Mouse (Mus musculus) intestine, embryonic 15.5 days (tissue): Measurements from ENCODE around the gene Cd4. TPM values are rescaled to one million over a fixed set of nuclear protein-coding genes. Genes with fewer than 3 reads are reported as not detected.

Experiments used
- ATAC-seq: fragments of 200-750 bp; cut with Nextera tagmentation; 2 replicates; pipeline ENCODE4 v1.8.0; 2017; ENCODE audit warnings: moderate TSS enrichment, moderate library complexity
- H3K27ac ChIP-seq: fragments of 300-500 bp; sonication (generic); 2 replicates; pipeline ENCODE4 v1.5.1; 2015; ENCODE audit warnings: mild to moderate bottlenecking, inconsistent platforms
- H3K27me3 ChIP-seq: fragments of 300-500 bp; sonication (generic); replicated peaks from 2 replicates; pipeline ENCODE4 v1.6.1; 2015; ENCODE audit warnings: inconsistent platforms
- H3K36me3 ChIP-seq: fragments of 300-500 bp; sonication (generic); 2 replicates; pipeline ENCODE4 v1.6.1; 2015; ENCODE audit warnings: inconsistent platforms
- H3K4me1 ChIP-seq: fragments of 300-500 bp; sonication (generic); replicated peaks from 2 replicates; pipeline ENCODE4 v1.6.1; 2015; ENCODE audit warnings: inconsistent platforms
- H3K4me2 ChIP-seq: fragments of 300-500 bp; sonication (generic); replicated peaks from 2 replicates; pipeline ENCODE4 v1.6.1; 2015; ENCODE audit warnings: mild to moderate bottlenecking, inconsistent platforms
- H3K4me3 ChIP-seq: fragments of 300-500 bp; sonication (generic); replicated peaks from 2 replicates; pipeline ENCODE4 v1.5.1; 2015; ENCODE audit warnings: inconsistent platforms
- H3K9ac ChIP-seq: fragments of 300-500 bp; sonication (generic); 2 replicates; pipeline ENCODE4 v1.6.1; 2015; ENCODE audit warnings: inconsistent platforms
- H3K9me3 ChIP-seq: fragments of 300-500 bp; sonication (generic); 2 replicates; pipeline ENCODE4 v1.6.1; 2016; ENCODE audit warnings: inconsistent platforms
- WGBS: fragments of 180-500 bp; shearing (Covaris S2); methylation state at CpG from one replicate; pipeline ENCODE4 v1.1.7; 2015; 5-methylcytosine and 5-hydroxymethylcytosine counted together
- polyA plus RNA-seq: library from polyadenylated mRNA; unstranded; fragments of >200 nt; fragmentation: Nextera tagmentation; extraction: Ambion mirVana; gene quantifications from 2 replicates; pipeline ENCODE4 v1.2.1, GENCODE M21; 2015

Cd4 gene
- polyA plus RNA-seq: 0.40 and 0.48 TPM in 2 replicates

DNA sequence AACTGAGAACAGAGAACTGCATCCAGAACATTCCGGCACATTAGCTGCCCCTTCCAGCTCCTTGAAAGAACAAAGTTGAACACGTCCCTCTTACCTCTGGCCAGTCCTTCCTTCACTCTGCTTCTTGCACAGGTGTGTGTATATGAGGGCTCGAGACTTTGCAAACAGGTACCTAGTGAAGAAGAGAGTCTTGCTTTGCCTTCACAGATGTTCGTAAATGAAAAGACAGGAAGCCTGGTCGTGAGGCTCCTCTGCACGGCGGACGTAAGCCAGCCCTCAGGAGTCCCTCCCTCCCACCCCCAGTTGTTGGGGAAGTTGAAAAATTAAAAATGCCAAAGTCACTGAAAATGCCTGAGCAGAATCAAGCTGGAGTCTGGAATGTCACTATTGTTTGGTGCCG, at the start of gene Cd4:
Cd4 (minus strand) TSS at position 236 of the 400 bp plus-strand sequence.
- Histone ChIP-seq H3K36me3 (no peaks in the 10 kb centered on the region), H3K9ac (no peak within 1 kb of the TSS), H3K4me3 (no peak within 1 kb of the TSS), H3K27ac (no peak within 1 kb of the TSS), H3K4me1 (no peaks in the 10 kb centered on the region), H3K9me3 (no peaks in the 10 kb centered on the region), H3K4me2 (no peak within 1 kb of the TSS), H3K27me3 (no peaks in the 10 kb centered on the region)
- 71% methylated on average over 9 of the region's 9 CpGs for WGBS
- no peak for ATAC-seq

DNA sequence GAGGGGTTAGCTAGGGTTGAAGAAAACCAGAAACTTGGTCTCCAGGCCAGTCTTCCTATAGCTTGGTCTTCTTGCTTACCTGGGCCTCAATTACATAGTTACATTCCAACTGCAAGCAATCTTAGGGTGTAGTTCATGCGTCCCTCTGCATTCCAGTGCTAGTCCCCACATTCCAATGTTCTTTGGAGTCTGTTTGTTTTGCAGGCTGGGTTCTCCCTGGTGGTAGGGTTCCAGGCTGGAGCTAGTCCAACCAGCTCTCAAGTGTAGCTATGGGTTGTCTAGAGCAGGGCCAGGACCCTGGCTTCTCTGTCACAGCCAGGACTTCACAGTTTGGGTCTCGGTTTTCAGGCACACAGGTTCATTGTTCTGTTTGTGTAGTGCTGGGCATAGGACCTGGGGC, 49.5 kb upstream of the Cd4 start:
- no peak overlapping the region for H3K9ac ChIP-seq
- no peaks in the 10 kb centered on the region for H3K9me3 ChIP-seq
- ATAC-seq: no peak
- H3K4me2 ChIP-seq: no peak overlapping the region
- WGBS: 76% methylated on average over 2 of the region's 2 CpGs
- peaks cover 28% of the 10 kb centered on the region for H3K36me3 ChIP-seq
- no peaks in the 10 kb centered on the region for H3K27me3 ChIP-seq
- H3K4me3 ChIP-seq: no peak overlapping the region
- no peak overlapping the region for H3K27ac ChIP-seq
- H3K4me1 ChIP-seq: peaks cover 11% of the 10 kb centered on the region

DNA sequence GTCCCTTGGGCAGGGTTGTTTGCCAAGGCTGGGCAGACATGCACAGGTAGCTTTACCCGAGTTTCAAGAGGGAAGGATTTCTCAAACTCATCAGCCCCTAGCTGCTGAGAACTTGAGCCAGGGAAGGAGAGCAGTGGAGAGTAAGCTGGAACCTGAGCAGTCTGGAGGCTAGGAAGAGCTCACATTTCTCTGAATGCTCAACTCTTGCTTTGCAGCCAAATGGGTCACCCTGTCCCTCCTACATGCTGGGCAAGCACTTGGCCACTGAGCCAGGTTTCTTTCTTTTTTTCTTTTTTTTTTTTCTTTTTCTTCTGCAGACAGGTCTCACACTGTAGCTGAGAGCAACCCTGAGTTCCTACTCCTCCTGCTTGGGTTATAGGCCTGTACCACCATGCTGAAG, 48.7 kb upstream of the Cd4 start:
- Histone ChIP-seq H3K4me2 (no peak overlapping the region), H3K27me3 (no peaks in the 10 kb centered on the region), H3K4me1 (peaks cover 15% of the 10 kb centered on the region), H3K9ac (no peak overlapping the region), H3K36me3 (peaks cover 28% of the 10 kb centered on the region), H3K27ac (no peak overlapping the region), H3K9me3 (no peaks in the 10 kb centered on the region), H3K4me3 (no peak overlapping the region)
- WGBS: 86% methylated on average over 1 of the region's 1 CpGs
- ATAC-seq: no peak

DNA sequence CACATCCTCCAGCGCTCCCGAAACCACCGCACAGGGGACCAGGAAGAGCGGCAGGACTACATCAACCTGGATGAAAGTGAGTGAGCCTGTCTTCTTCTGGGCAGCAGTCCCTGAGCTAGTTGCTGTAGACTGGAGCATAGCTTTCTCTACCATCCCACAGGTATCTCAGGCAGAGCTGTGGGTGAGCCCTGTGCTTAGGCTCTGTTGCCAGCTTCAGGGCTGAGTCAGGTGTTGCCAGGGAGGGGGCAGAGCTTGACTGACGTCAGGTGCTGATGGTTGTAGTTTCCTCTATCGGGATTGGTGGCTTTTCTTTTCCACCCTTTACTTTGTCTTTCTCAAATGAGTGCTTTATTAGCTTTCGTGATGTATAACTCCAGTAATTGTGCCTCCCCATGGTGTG, 46.6 kb upstream of the Cd4 start:
- Histone ChIP-seq H3K4me2 (no peak overlapping the region), H3K9ac (no peak overlapping the region), H3K27me3 (no peaks in the 10 kb centered on the region), H3K4me3 (no peak overlapping the region), H3K27ac (no peak overlapping the region), H3K9me3 (no peaks in the 10 kb centered on the region), H3K36me3 (peaks cover 28% of the 10 kb centered on the region), H3K4me1 (peaks cover 21% of the 10 kb centered on the region)
- no peak for ATAC-seq
- WGBS: 89% methylated on average over 7 of the region's 7 CpGs

DNA sequence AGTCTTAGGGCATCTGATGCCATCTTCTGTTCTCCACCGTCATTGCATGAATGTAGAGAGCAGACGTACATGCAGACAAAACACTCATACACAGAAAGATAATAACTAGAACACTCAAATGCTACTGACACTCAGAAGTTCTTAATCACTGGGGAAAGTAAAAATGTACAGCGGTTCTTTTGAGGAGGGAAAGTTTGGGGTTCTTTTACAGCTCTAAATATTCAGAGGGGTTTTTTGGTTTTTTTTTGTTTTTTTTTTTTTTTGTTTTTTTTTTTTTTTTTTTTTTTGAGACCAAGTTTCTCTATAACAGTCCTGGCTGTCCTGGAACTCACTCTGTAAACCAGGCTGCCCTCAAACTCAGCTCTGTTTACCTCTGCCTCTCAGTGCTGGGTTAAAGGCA, 45.1 kb upstream of the Cd4 start:
- no peaks in the 10 kb centered on the region for H3K9me3 ChIP-seq
- no peaks in the 10 kb centered on the region for H3K27me3 ChIP-seq
- no peak overlapping the region for H3K27ac ChIP-seq
- 87% methylated on average over 3 of the region's 3 CpGs for WGBS
- peaks cover 24% of the 10 kb centered on the region for H3K36me3 ChIP-seq
- peak overlapping the region; percentile 78; the same call in 1 of the 2 replicates for H3K4me2 ChIP-seq
- no peak overlapping the region; the same call in 1 of the 2 replicates for H3K4me3 ChIP-seq
- H3K4me1 ChIP-seq: peaks cover 21% of the 10 kb centered on the region
- no peak for ATAC-seq
- H3K9ac ChIP-seq: no peak overlapping the region

GRCm38 (mm10) chr6:124932314-124932695, 44.3 kb upstream of the Cd4 start:
- Histone ChIP-seq H3K9me3 (no peaks in the 10 kb centered on the region), H3K4me1 (peaks cover 21% of the 10 kb centered on the region), H3K4me3 (peak overlapping the region; percentile 68), H3K27me3 (no peaks in the 10 kb centered on the region), H3K27ac (peak overlapping the region; percentile 95), H3K36me3 (peaks cover 21% of the 10 kb centered on the region), H3K9ac (peak overlapping the region; percentile 80), H3K4me2 (peak overlapping the region; percentile 78)
- no peak for ATAC-seq
- 41% methylated on average over 12 of the region's 12 CpGs for WGBS

DNA sequence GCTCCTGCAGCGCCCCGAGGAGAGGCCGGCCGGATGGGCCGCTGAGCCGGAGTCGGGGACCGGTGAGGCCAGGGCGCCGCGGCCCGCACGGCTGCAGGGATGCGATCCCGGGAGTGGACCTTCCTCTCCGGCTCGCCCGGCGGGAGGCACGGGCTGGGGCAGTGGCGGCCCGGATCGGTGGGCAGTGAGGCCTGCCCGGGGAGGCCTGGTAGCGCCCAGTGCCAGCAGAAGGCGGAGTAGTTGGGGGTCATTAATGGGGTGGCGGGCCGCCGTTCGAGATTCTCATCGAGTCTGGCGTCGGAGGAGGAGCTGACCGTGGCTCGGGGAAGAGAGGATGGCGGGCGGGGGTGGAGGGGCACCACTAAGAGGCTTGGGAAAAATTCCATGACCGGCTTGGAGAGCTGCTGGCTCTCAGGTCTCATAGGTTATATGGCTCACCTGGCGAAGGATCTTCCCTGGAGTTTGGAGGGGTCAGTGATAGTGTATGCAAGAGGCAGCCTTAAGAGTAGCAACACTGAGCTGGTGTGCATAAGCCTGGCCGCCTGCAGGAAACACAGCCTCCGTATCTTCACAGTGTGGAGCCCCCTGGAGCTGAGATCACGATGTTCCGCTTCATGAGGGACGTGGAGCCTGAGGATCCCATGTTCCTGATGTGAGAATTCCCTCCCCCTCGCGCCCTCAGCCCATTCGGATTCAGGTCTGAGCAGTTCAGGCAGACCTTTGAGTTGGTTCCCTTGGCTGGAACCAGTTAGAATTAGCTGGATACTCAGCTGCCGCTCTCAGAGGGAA, 43.7 kb upstream of the Cd4 start:
- peak overlapping the region; percentile 68 for H3K4me3 ChIP-seq
- peak; percentile 29 for ATAC-seq
- WGBS: 2% methylated on average over 40 of the region's 48 CpGs
- H3K9me3 ChIP-seq: no peaks in the 10 kb centered on the region
- peak overlapping the region; percentile 80 for H3K9ac ChIP-seq
- peaks cover 21% of the 10 kb centered on the region for H3K4me1 ChIP-seq
- peak overlapping the region; percentile 78 for H3K4me2 ChIP-seq
- H3K27me3 ChIP-seq: no peaks in the 10 kb centered on the region
- peaks cover 17% of the 10 kb centered on the region for H3K36me3 ChIP-seq
- peak overlapping the region; percentile 95 for H3K27ac ChIP-seq

DNA sequence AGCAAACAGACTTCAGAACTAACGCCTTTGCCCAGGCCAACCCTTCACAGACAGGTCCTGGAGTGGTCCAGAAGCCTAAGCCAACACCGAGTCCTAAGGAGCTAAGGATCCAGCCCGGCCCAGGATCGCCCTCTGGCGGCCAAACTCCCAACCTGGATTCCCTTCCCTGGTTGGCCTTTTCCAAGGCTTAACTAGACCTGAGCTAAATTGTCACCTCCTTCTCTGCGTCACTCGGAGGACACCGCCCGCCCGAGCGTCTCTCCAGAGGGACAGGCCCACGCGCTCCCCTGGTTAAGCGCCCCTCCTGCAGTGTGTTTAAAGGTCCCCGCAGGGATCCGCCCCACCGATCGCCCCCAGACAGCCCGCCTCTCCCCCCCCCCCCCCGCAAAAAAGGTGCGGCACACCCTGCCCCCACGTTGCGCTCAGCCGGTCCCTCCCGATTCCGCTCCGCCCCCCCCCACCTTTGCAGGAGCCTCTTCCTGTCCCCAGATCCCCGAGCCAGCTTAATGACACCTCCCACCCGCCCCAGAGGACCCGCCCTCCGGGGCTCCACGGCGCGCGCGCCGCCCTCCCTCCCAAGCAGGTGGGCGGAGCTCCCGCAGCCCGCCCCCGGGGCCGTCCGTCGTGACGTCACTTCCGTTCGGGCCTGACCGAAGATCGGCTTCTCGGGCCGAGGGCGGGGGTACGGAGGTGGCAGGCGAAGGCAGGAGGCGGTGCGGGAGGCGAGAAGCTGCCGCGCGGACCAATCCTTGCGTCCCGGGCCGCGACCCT, 42.9 kb upstream of the Cd4 start, which contains the start of gene Mlf2:
Mlf2 (plus strand) TSS at position 633 of the 771 bp plus-strand sequence.
- Histone ChIP-seq H3K9ac (peak within 1 kb of the TSS; percentile 80), H3K27me3 (no peaks in the 10 kb centered on the region), H3K36me3 (peaks cover 9% of the 10 kb centered on the region), H3K4me2 (peak within 1 kb of the TSS; percentile 78), H3K27ac (peak within 1 kb of the TSS; percentile 95), H3K4me3 (peak within 1 kb of the TSS; percentile 68), H3K9me3 (no peaks in the 10 kb centered on the region), H3K4me1 (peaks cover 24% of the 10 kb centered on the region)
- peak; percentile 94 for ATAC-seq
- WGBS: under 1% methylated on average over 51 of the region's 64 CpGs

- Histone ChIP-seq H3K36me3 (peaks cover 9% of the 10 kb centered on the region), H3K27ac (peak overlapping the region; percentile 95), H3K4me1 (peaks cover 31% of the 10 kb centered on the region), H3K4me2 (peak overlapping the region; percentile 45), H3K9ac (peak overlapping the region; percentile 24), H3K9me3 (no peaks in the 10 kb centered on the region), H3K27me3 (no peaks in the 10 kb centered on the region), H3K4me3 (peak overlapping the region; percentile 68)
- ATAC-seq: no peak
- 51% methylated on average over 1 of the region's 1 CpGs for WGBS
Measured at GRCm38 (mm10) chr6:124930231-124930630, 42.2 kb upstream of the Cd4 start.

DNA sequence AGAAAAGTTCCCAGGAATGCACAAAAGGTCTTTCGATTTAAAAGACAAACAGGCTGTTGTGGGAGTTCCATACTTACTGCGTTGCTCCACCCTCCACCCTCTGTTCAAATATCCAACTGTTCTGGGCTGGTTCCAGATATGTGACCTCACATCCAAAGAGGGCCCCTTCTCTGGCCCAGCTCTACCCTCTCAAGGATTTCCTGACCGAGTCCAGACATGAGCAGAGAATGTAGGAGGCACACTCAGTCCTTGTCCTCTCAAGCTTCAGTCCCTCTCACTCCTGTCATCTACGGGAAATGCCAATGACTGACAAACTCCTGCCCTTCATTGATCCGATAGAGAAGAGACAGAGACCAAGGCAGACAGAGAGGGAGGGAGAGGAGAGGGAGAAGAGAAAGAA, 37.9 kb upstream of the Cd4 start:
- Histone ChIP-seq H3K36me3 (no peaks in the 10 kb centered on the region), H3K27ac (peak overlapping the region; percentile 83), H3K27me3 (no peaks in the 10 kb centered on the region), H3K4me3 (peak overlapping the region; percentile 10), H3K9ac (peak overlapping the region; percentile 5; the same call in 1 of the 2 replicates), H3K4me2 (peak overlapping the region; percentile 50), H3K4me1 (peaks cover 21% of the 10 kb centered on the region), H3K9me3 (no peaks in the 10 kb centered on the region)
- ATAC-seq: peak; percentile 42
- 15% methylated on average over 5 of the region's 5 CpGs for WGBS

DNA sequence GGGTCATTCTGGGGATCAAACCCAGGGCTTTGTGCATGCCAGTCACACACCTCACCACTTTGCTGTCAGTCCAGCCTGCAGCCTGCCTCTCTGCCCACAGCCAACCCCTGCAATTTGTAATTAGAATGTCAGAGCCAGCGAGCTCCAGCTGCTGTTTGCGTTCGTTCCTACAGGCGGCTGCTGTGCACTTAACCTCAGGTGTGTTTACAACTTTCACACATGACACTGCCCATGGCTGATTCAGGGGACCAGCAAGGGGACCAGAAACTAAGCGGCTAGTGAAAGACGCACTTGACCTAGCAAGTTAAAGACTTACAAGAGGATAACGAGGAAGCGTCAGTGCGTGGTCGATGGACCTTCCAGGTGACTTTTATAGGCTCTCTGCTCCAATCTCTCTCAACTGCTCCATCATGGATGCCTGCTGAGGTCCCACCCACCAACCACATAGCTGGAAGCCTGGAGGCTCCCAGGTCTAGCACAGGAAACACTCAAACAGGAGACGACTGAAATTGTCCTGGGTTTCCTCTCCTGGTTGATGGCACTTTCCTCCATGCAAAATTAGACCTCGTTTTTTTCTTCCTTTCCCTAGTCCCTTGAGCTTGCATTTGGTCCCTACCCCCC, 37.3 kb upstream of the Cd4 start:
- 0 out of 2 replicates have a peak overlapping the region, but pooled peaks have one; percentile 20 for H3K9ac ChIP-seq
- peaks cover 25% of the 10 kb centered on the region for H3K4me1 ChIP-seq
- no peaks in the 10 kb centered on the region for H3K27me3 ChIP-seq
- H3K27ac ChIP-seq: peak overlapping the region; percentile 83
- no peaks in the 10 kb centered on the region for H3K9me3 ChIP-seq
- H3K36me3 ChIP-seq: no peaks in the 10 kb centered on the region
- peak; percentile 24; the same call in 1 of the 2 replicates for ATAC-seq
- WGBS: 18% methylated on average over 12 of the region's 12 CpGs
- H3K4me3 ChIP-seq: peak overlapping the region; percentile 10
- H3K4me2 ChIP-seq: peak overlapping the region; percentile 50

- H3K9me3 ChIP-seq: no peaks in the 10 kb centered on the region
- no peak overlapping the region for H3K9ac ChIP-seq
- H3K4me1 ChIP-seq: peaks cover 41% of the 10 kb centered on the region
- WGBS: 63% methylated on average over 4 of the region's 4 CpGs
- H3K36me3 ChIP-seq: no peaks in the 10 kb centered on the region
- H3K27ac ChIP-seq: peak overlapping the region; percentile 99
- no peaks in the 10 kb centered on the region for H3K27me3 ChIP-seq
- ATAC-seq: no peak
- H3K4me3 ChIP-seq: no peak overlapping the region
- no peak overlapping the region for H3K4me2 ChIP-seq
Measured at GRCm38 (mm10) chr6:124921539-124921938, 33.5 kb upstream of the Cd4 start.
